Mouse (Mus musculus) testis, adult 2 months (tissue): ENCODE measurements around the gene Gyg.

Experiments
- CTCF ChIP-seq: fragments of 200-500 bp; IDR thresholded peaks from 2 replicates; pipeline ENCODE4 v1.5.1; 2012; ENCODE audit warnings: low read depth, mild to moderate bottlenecking, inconsistent platforms, low read length, moderate library complexity; ENCODE audit not compliant: control insufficient read depth, insufficient read depth, insufficient replicate concordance
- POLR2A ChIP-seq: fragments of 200-500 bp; IDR thresholded peaks from 2 replicates; pipeline ENCODE4 v1.6.1; 2012; ENCODE audit warnings: low read depth, mild to moderate bottlenecking, inconsistent platforms, low read length, moderate library complexity; ENCODE audit not compliant: control insufficient read depth

GRCm38 (mm10) chr3:20188976-20189675 is 34.0 kb upstream of the Gyg start:
- no peak for TF ChIP-seq POLR2A
- TF ChIP-seq CTCF = no peak
